Mouse (Mus musculus) CH12.LX (cell line): ENCODE results near the gene Lrrc49. TPM values are rescaled to one million over a fixed set of nuclear protein-coding genes. Genes with fewer than 3 reads are reported as not detected.
A peak's percentile ranks its signal among the peaks of the same experiment; 100 is the strongest.

Experiments used
- DNase-seq: peaks from one replicate; pipeline ENCODE4 v3.0.0-alpha.2; 2013; ENCODE audit errors: extremely low read depth
- H3K27ac ChIP-seq: 2 replicates; pipeline ENCODE4 v1.5.1; 2012; ENCODE audit warnings: low read depth, mild to moderate bottlenecking, control low read depth, moderate library complexity; ENCODE audit not compliant: insufficient read depth
- H3K27me3 ChIP-seq: replicated peaks from 2 replicates; pipeline ENCODE3; 2012; ENCODE audit warnings: inconsistent platforms
- H3K36me3 ChIP-seq, 2 experiments: replicated peaks in 1 of 2; 2 replicates each; pipeline versions ENCODE3 to v1.6.1; 2012; ENCODE audit warnings: inconsistent platforms in 1 of 2, low read length in 1 of 2, mild to moderate bottlenecking in 1 of 2, mixed read lengths in 1 of 2, moderate library complexity in 1 of 2; ENCODE audit not compliant: control insufficient read depth in 1 of 2, insufficient read depth in 1 of 2
- H3K4me1 ChIP-seq, 2 experiments: 2 replicates each; pipeline ENCODE4 v1.6.1; 2012; ENCODE audit warnings: inconsistent platforms in 1 of 2, moderate library complexity in 1 of 2; ENCODE audit not compliant: insufficient read depth in 2 of 2, control insufficient read depth in 1 of 2
- H3K4me2 ChIP-seq: 2 replicates; pipeline ENCODE4 v1.6.1; 2012; ENCODE audit warnings: low read depth, mild to moderate bottlenecking, control low read depth; ENCODE audit not compliant: poor library complexity, insufficient read depth, severe bottlenecking
- H3K4me3 ChIP-seq, 3 experiments: fragments of 150-350 bp in 1 of 3; sonication (generic) in 1 of 3; replicated peaks in 1 of 3; 2 replicates each; pipeline versions ENCODE3 to v1.5.1; 2011 to 2012; ENCODE audit warnings: low read depth in 2 of 3, low read length in 2 of 3, mild to moderate bottlenecking in 2 of 3, moderate library complexity in 2 of 3, control low read depth in 1 of 3, improper control_type of control experiment in 1 of 3, inconsistent platforms in 1 of 3, mixed read lengths in 1 of 3; ENCODE audit not compliant: poor library complexity in 1 of 3
- H3K79me2 ChIP-seq: replicated peaks from 2 replicates; pipeline ENCODE4 v1.6.1; 2012; ENCODE audit warnings: mild to moderate bottlenecking, moderate library complexity; ENCODE audit not compliant: control insufficient read depth, poor library complexity, insufficient read depth, severe bottlenecking; ENCODE audit errors: extremely low read depth
- H3K9ac ChIP-seq: 2 replicates; pipeline ENCODE4 v1.6.1; 2012; ENCODE audit warnings: low read depth, mild to moderate bottlenecking, control low read depth, moderate library complexity; ENCODE audit not compliant: insufficient read depth
- H3K9me3 ChIP-seq: replicated peaks from 2 replicates; pipeline ENCODE3; 2012; ENCODE audit warnings: low read length, inconsistent platforms, mixed read lengths
- CHD1 ChIP-seq: IDR thresholded peaks from 2 replicates; pipeline ENCODE4 v1.6.1; 2012; ENCODE audit warnings: low read depth, low read length, improper control_type of control experiment, inconsistent platforms
- GABPA ChIP-seq: IDR thresholded peaks from 2 replicates; pipeline ENCODE4 v1.6.1; 2012; ENCODE audit warnings: low read depth, low read length, improper control_type of control experiment, inconsistent platforms; ENCODE audit not compliant: insufficient replicate concordance
- JUN ChIP-seq: IDR thresholded peaks from 2 replicates; pipeline ENCODE4 v1.6.1; 2011; ENCODE audit warnings: low read depth, mild to moderate bottlenecking, low read length, improper control_type of control experiment, moderate library complexity; ENCODE audit not compliant: insufficient read depth
- MAX ChIP-seq: IDR thresholded peaks from 2 replicates; pipeline ENCODE4 v1.6.1; 2011; ENCODE audit warnings: low read length, improper control_type of control experiment
- NELFE ChIP-seq: IDR thresholded peaks from 2 replicates; pipeline ENCODE4 v1.6.1; 2011; ENCODE audit warnings: low read depth, low read length, improper control_type of control experiment
- NRF1 ChIP-seq: IDR thresholded peaks from 2 replicates; pipeline ENCODE4 v1.6.1; 2014; ENCODE audit warnings: low read depth, mild to moderate bottlenecking, inconsistent platforms, low read length, improper control_type of control experiment, moderate library complexity
- USF1 ChIP-seq: IDR thresholded peaks from 2 replicates; pipeline ENCODE4 v1.6.1; 2014; ENCODE audit warnings: low read depth, mild to moderate bottlenecking, inconsistent platforms, low read length, improper control_type of control experiment
- USF2 ChIP-seq: conservative IDR thresholded peaks from 2 replicates; pipeline ENCODE4 v1.6.1; 2011; ENCODE audit warnings: low read depth, low read length, improper control_type of control experiment
- ZC3H11A ChIP-seq: IDR thresholded peaks from 2 replicates; pipeline ENCODE4 v1.6.1; 2012; ENCODE audit warnings: low read depth, mild to moderate bottlenecking, inconsistent platforms, low read length, improper control_type of control experiment
- dilution Hi-C: fragments of 300-500 bp; cut with MboI; formaldehyde crosslinking; loops from 2 replicates; pipeline ENCODE4 v1.14.3; 2020; ENCODE audit warnings: low sequenced_read_pairs; ENCODE audit not compliant: extremely low pct_unique_long_range_greater_than_20kb, extremely low pct_ligation_motif_present
- in situ Hi-C: fragments of 300-500 bp; cut with MboI; formaldehyde crosslinking; loops from 3 replicates; pipeline ENCODE4 v1.14.3; 2019; ENCODE audit warnings: low sequenced_read_pairs, low pct_ligation_motif_present, low pct_unique_long_range_greater_than_20kb, mixed read lengths
- polyA plus RNA-seq: library from polyadenylated mRNA; unstranded; fragments of >175 nt; gene quantifications from 2 replicates; pipeline ENCODE4 v1.2.1, GENCODE M21; 2012; ENCODE audit warnings: low read depth; ENCODE audit not compliant: insufficient read length
- total RNA-seq, 2 experiments: library from RNA; depleted of rRNA; stranded (reverse); fragments of 300-350 nt in 1 of 2; fragments of >200 nt in 1 of 2; gene quantifications; 2 replicates each; pipeline ENCODE4 v1.2.3; 2012 to 2014

The Lrrc49 gene
- total and polyA plus RNA-seq, 3 experiments: 3.1 to 6.6 (median 6.2) TPM

- H3K27ac ChIP-seq: no peak overlapping the region
- no peaks in the 10 kb centered on the region for H3K9me3 ChIP-seq
- H3K4me2 ChIP-seq: no peak overlapping the region
- H3K36me3 ChIP-seq: no peaks in the 10 kb centered on the region
- H3K79me2 ChIP-seq: no peaks in the 10 kb centered on the region
- no peak for DNase-seq
- in situ Hi-C loops (no loop called here), dilution Hi-C loops (no loop called here)
- H3K4me1 ChIP-seq: no peaks in the 10 kb centered on the region
- no peak overlapping the region for H3K4me3 ChIP-seq
- H3K27me3 ChIP-seq: no peaks in the 10 kb centered on the region
- no peak overlapping the region for H3K9ac ChIP-seq
- TF ChIP-seq CHD1: no peak
- no peak for TF ChIP-seq USF1
Measured at GRCm38 (mm10) chr9:60543422-60544015, 144.4 kb downstream of the Lrrc49 start.

DNA sequence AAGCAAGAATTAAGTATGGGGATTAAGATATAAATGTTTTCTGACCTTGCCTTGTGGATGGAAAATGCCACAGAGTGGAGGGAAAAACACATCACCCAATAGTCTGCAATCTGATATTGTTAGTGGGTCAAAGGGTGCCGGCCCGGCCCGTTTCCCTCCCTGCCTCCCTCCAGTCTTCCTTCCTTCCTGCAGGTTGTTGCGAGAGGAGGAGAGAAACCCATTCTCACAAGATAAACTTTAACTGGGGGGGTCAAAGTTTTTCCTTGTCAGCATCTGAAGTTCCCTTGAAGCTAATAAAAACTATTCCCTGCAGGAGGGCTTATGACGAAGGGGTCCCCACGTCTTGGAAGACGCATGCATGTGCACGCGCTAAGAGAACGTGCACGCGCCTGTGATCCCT, 157.6 kb downstream of the Lrrc49 start:
- in situ Hi-C loops (no loop called here), dilution Hi-C loops (no loop called here)
- Histone ChIP-seq H3K9me3 (no peaks in the 10 kb centered on the region), H3K27me3 (no peaks in the 10 kb centered on the region), H3K27ac (no peak overlapping the region), H3K36me3 (no peaks in the 10 kb centered on the region), H3K4me1 (peaks cover 0 to 21% of the 10 kb centered on the region in 2 experiments; a peak in 2 of 4 replicates), H3K4me3 (no peak overlapping the region), H3K4me2 (no peak overlapping the region), H3K9ac (no peak overlapping the region), H3K79me2 (no peaks in the 10 kb centered on the region)
- no peak for TF ChIP-seq USF2
- no peak for TF ChIP-seq USF1
- TF ChIP-seq CHD1: no peak
- no peak for TF ChIP-seq GABPA
- no peak for TF ChIP-seq NELFE
- TF ChIP-seq MAX: no peak
- TF ChIP-seq JUN: no peak
- TF ChIP-seq ZC3H11A: no peak
- DNase-seq: no peak

- TF ChIP-seq MAX (no peak), NRF1 (0 out of 2 replicates have a peak, but pooled peaks have one; percentile 23)
- Histone ChIP-seq H3K4me3 (no peak overlapping the region), H3K27ac (no peak overlapping the region), H3K27me3 (no peaks in the 10 kb centered on the region), H3K4me2 (no peak overlapping the region), H3K36me3 (no peaks in the 10 kb centered on the region), H3K9me3 (no peaks in the 10 kb centered on the region), H3K79me2 (no peaks in the 10 kb centered on the region), H3K9ac (no peak overlapping the region), H3K4me1 (peaks cover 0 to 21% of the 10 kb centered on the region in 2 experiments; a peak in 2 of 4 replicates)
- DNase-seq: no peak
- dilution Hi-C loops: no loop called here
- in situ Hi-C loops: no loop called here
Measured at GRCm38 (mm10) chr9:60529348-60530243, 158.4 kb downstream of the Lrrc49 start.
